Mouse (Mus musculus): ENCODE measurements around the gene Cyp2f2. TPM values are rescaled to one million over a fixed set of nuclear protein-coding genes. Genes with fewer than 3 reads are reported as not detected.

Cyp2f2 gene
- polyA plus RNA-seq, 1 experiment from 2014 or later: 108 TPM

GRCm38 (mm10) chr7:27132588-27132987 lies 12.9 kb downstream of the Cyp2f2 start:
- no peak for ATAC-seq (ENCODE audit: low FRiP score, low TSS enrichment)
- no peak overlapping the region for H3K27ac ChIP-seq (replicated peaks)
- H3K9me3 ChIP-seq (ENCODE audit: control insufficient read depth, low read length): no peaks in the 10 kb centered on the region
- no peaks in the 10 kb centered on the region for H3K27me3 ChIP-seq (ENCODE audit: control insufficient read depth, insufficient read depth, low read length)
- H3K9ac ChIP-seq (ENCODE audit: low read length): no peak overlapping the region
- H3K36me3 ChIP-seq (ENCODE audit: control insufficient read depth, insufficient read depth, low read length): no peaks in the 10 kb centered on the region
- 14% methylated on average over 10 of the region's 10 CpGs for WGBS
- TF ChIP-seq EP300 (optimal IDR thresholded peaks at IDR 0.05) (no peak), CTCF (IDR thresholded peaks at IDR 0.05; ENCODE audit: low read depth) (peak; percentile 67)
- peak; percentile 65 for DNase-seq (ENCODE audit: low spot score)
- no peak overlapping the region for H3K4me3 ChIP-seq (ENCODE audit: low read depth, low read length)
- no peaks in the 10 kb centered on the region for H3K4me1 ChIP-seq (replicated peaks; ENCODE audit: control insufficient read depth, insufficient read depth)
- H3K4me2 ChIP-seq (replicated peaks; ENCODE audit: low read depth): no peak overlapping the region

- Histone ChIP-seq H3K27ac (replicated peaks) (no peak overlapping the region), H3K4me2 (replicated peaks; ENCODE audit: low read depth) (no peak overlapping the region), H3K4me3 (ENCODE audit: low read depth, low read length) (no peak overlapping the region), H3K4me1 (replicated peaks; ENCODE audit: control insufficient read depth, insufficient read depth) (no peaks in the 10 kb centered on the region), H3K36me3 (ENCODE audit: control insufficient read depth, insufficient read depth, low read length) (no peaks in the 10 kb centered on the region), H3K9me3 (ENCODE audit: control insufficient read depth, low read length) (no peaks in the 10 kb centered on the region), H3K27me3 (ENCODE audit: control insufficient read depth, insufficient read depth, low read length) (no peaks in the 10 kb centered on the region), H3K9ac (ENCODE audit: low read length) (no peak overlapping the region)
- TF ChIP-seq CTCF (IDR thresholded peaks at IDR 0.05; ENCODE audit: low read depth): no peak
- no peak for TF ChIP-seq EP300 (optimal IDR thresholded peaks at IDR 0.05)
- no peak for DNase-seq (ENCODE audit: low spot score)
- 40% methylated on average over 12 of the region's 12 CpGs for WGBS
- ATAC-seq (ENCODE audit: low FRiP score, low TSS enrichment): no peak
Measured at GRCm38 (mm10) chr7:27133156-27133555, 13.4 kb downstream of the Cyp2f2 start.

GRCm38 (mm10) chr7:27133757-27134156 lies 14.0 kb downstream of the Cyp2f2 start:
- H3K27me3 ChIP-seq (ENCODE audit: control insufficient read depth, insufficient read depth, low read length): no peaks in the 10 kb centered on the region
- H3K9ac ChIP-seq (ENCODE audit: low read length): no peak overlapping the region
- H3K4me2 ChIP-seq (replicated peaks; ENCODE audit: low read depth): no peak overlapping the region
- no peaks in the 10 kb centered on the region for H3K9me3 ChIP-seq (ENCODE audit: control insufficient read depth, low read length)
- WGBS: 72% methylated on average over 4 of the region's 4 CpGs
- no peaks in the 10 kb centered on the region for H3K36me3 ChIP-seq (ENCODE audit: control insufficient read depth, insufficient read depth, low read length)
- no peaks in the 10 kb centered on the region for H3K4me1 ChIP-seq (replicated peaks; ENCODE audit: control insufficient read depth, insufficient read depth)
- no peak for DNase-seq (ENCODE audit: low spot score)
- no peak for ATAC-seq (ENCODE audit: low FRiP score, low TSS enrichment)
- no peak overlapping the region for H3K4me3 ChIP-seq (ENCODE audit: low read depth, low read length)
- TF ChIP-seq CTCF (IDR thresholded peaks at IDR 0.05; ENCODE audit: low read depth) (no peak), EP300 (optimal IDR thresholded peaks at IDR 0.05) (no peak)
- H3K27ac ChIP-seq (replicated peaks): no peak overlapping the region

GRCm38 (mm10) chr7:27136410-27136996 lies 16.8 kb downstream of the Cyp2f2 start:
- no peaks in the 10 kb centered on the region for H3K4me1 ChIP-seq (replicated peaks; ENCODE audit: control insufficient read depth, insufficient read depth)
- no peaks in the 10 kb centered on the region for H3K27me3 ChIP-seq (ENCODE audit: control insufficient read depth, insufficient read depth, low read length)
- H3K27ac ChIP-seq (replicated peaks): peak overlapping the region; percentile 58; the same call in 1 of the 2 replicates
- no peaks in the 10 kb centered on the region for H3K36me3 ChIP-seq (ENCODE audit: control insufficient read depth, insufficient read depth, low read length)
- H3K9ac ChIP-seq (ENCODE audit: low read length): no peak overlapping the region
- 26% methylated on average over 8 of the region's 8 CpGs for WGBS
- no peak overlapping the region for H3K4me2 ChIP-seq (replicated peaks; ENCODE audit: low read depth)
- ATAC-seq (ENCODE audit: low FRiP score, low TSS enrichment): peak; percentile 47; the same call in 1 of the 2 replicates
- no peak overlapping the region for H3K4me3 ChIP-seq (ENCODE audit: low read depth, low read length)
- no peak for DNase-seq (ENCODE audit: low spot score)
- no peaks in the 10 kb centered on the region for H3K9me3 ChIP-seq (ENCODE audit: control insufficient read depth, low read length)
- TF ChIP-seq EP300 (optimal IDR thresholded peaks at IDR 0.05): peak; percentile 13
- TF ChIP-seq CTCF (IDR thresholded peaks at IDR 0.05; ENCODE audit: low read depth): no peak

- DNase-seq (ENCODE audit: low spot score): peak; percentile 81
- H3K4me2 ChIP-seq (replicated peaks; ENCODE audit: low read depth): no peak within 1 kb of the TSS
- WGBS: 32% methylated on average over 10 of the region's 10 CpGs
- peak within 1 kb of the TSS; percentile 82 for H3K27ac ChIP-seq (replicated peaks)
- no peaks in the 10 kb centered on the region for H3K4me1 ChIP-seq (replicated peaks; ENCODE audit: control insufficient read depth, insufficient read depth)
- peak; percentile 80 for ATAC-seq (ENCODE audit: low FRiP score, low TSS enrichment)
- no peaks in the 10 kb centered on the region for H3K27me3 ChIP-seq (ENCODE audit: control insufficient read depth, insufficient read depth, low read length)
- TF ChIP-seq EP300 (optimal IDR thresholded peaks at IDR 0.05) (no peak), CTCF (IDR thresholded peaks at IDR 0.05; ENCODE audit: low read depth) (no peak)
- H3K9me3 ChIP-seq (ENCODE audit: control insufficient read depth, low read length): no peaks in the 10 kb centered on the region
- H3K36me3 ChIP-seq (ENCODE audit: control insufficient read depth, insufficient read depth, low read length): peaks cover 2% of the 10 kb centered on the region
- peak within 1 kb of the TSS; percentile 41; the same call in 1 of the 2 replicates for H3K9ac ChIP-seq (ENCODE audit: low read length)
- H3K4me3 ChIP-seq (ENCODE audit: low read depth, low read length): no peak within 1 kb of the TSS
Measured at GRCm38 (mm10) chr7:27153205-27153764, 33.6 kb downstream of the Cyp2f2 start, which contains the start of gene Cyp2t4. Gene Cyp2t4, plus strand, starts transcription at chr7:27153714.

GRCm38 (mm10) chr7:27156005-27156404 lies 36.3 kb downstream of the Cyp2f2 start:
- DNase-seq (ENCODE audit: low spot score) (no peak), ATAC-seq (ENCODE audit: low FRiP score, low TSS enrichment) (no peak)
- Histone ChIP-seq H3K27ac (replicated peaks) (no peak overlapping the region), H3K4me3 (ENCODE audit: low read depth, low read length) (no peak overlapping the region), H3K4me1 (replicated peaks; ENCODE audit: control insufficient read depth, insufficient read depth) (0 out of 2 replicates have a peak, but pooled peaks cover 2% of the 10 kb centered on the region), H3K9me3 (ENCODE audit: control insufficient read depth, low read length) (no peaks in the 10 kb centered on the region), H3K27me3 (ENCODE audit: control insufficient read depth, insufficient read depth, low read length) (no peaks in the 10 kb centered on the region), H3K9ac (ENCODE audit: low read length) (no peak overlapping the region), H3K4me2 (replicated peaks; ENCODE audit: low read depth) (no peak overlapping the region), H3K36me3 (ENCODE audit: control insufficient read depth, insufficient read depth, low read length) (peaks cover 13% of the 10 kb centered on the region)
- WGBS: 80% methylated on average over 13 of the region's 13 CpGs
- TF ChIP-seq CTCF (IDR thresholded peaks at IDR 0.05; ENCODE audit: low read depth) (no peak), EP300 (optimal IDR thresholded peaks at IDR 0.05) (no peak)
